Mouse (Mus musculus): ENCODE measurements around the gene Hsf2. TPM values are rescaled to one million over a fixed set of nuclear protein-coding genes. Genes with fewer than 3 reads are reported as not detected.

Hsf2 gene
- 23.8 TPM for polyA plus RNA-seq (2014; fragmentation: Illumina TruSeq; extraction: RNeasy Lipid Tissue Mini Kit (QIAGEN cat#74804); ENCODE audit: low replicate concordance)

GRCm38 (mm10) chr10:57485908-57486541 is at the start of gene Hsf2:
Gene Hsf2, plus strand, starts transcription at chr10:57486385.

GRCm38 (mm10) chr10:57532218-57533101 is 46.3 kb downstream of the Hsf2 start, which contains the start of gene Serinc1:
Gene Serinc1, minus strand, starts transcription at chr10:57532530.

Other genes starting within 250 kb of the Hsf2 start
- 292 TPM for gene Serinc1, start 46.1 kb downstream of the Hsf2 start, polyA plus RNA-seq (2014; fragmentation: Illumina TruSeq; extraction: RNeasy Lipid Tissue Mini Kit (QIAGEN cat#74804); ENCODE audit: low replicate concordance)
- gene Pkib, start 145.6 kb downstream of the Hsf2 start, polyA plus RNA-seq (2014; fragmentation: Illumina TruSeq; extraction: RNeasy Lipid Tissue Mini Kit (QIAGEN cat#74804); ENCODE audit: low replicate concordance), result 6.5 TPM

All from small intestine, adult 10 weeks (tissue).